Mouse (Mus musculus) brain, adult 10 weeks (tissue): Measurements from ENCODE around the gene Blnk. TPM values are rescaled to one million over a fixed set of nuclear protein-coding genes. Genes with fewer than 3 reads are reported as not detected.

Source experiments
- polyA plus RNA-seq: library from polyadenylated mRNA; stranded (reverse); fragments of 350-450 nt; fragmentation: Illumina TruSeq; extraction: RNeasy Lipid Tissue Mini Kit (QIAGEN cat#74804); gene quantifications from one replicate; pipeline ENCODE4 v1.2.3, GENCODE M21; 2015; ENCODE audit warnings: low read depth, low replicate concordance

Gene Blnk
- polyA plus RNA-seq = 6.1 TPM

DNA sequence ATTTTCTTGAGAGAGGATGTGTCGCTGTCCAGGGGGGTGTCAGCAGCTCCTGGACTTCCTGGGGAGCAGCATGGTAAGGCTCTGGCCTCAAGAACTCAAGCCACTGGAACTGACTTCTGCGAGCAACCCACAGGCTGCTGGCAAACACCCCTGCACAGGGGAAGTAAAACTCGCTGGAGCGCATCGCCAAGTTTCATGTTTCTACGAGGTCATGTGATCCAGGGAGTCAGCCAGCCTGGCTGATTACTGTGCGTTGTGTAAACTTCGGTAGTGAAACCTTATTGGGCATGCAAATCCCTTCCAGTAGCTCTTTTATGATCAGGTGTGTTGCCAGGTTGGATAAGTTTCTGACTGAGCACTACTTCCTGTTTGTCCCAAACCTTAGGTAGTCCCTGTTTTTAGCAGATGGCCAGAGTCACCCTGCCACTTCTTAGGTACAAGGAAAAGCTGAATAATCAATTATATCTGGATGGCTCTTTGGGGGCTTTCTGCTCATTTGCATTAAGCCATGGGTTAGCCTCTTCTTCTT is at the start of gene Blnk:
Gene Blnk (minus strand): TSS at position 479 of the 529 bp plus-strand sequence.

DNA sequence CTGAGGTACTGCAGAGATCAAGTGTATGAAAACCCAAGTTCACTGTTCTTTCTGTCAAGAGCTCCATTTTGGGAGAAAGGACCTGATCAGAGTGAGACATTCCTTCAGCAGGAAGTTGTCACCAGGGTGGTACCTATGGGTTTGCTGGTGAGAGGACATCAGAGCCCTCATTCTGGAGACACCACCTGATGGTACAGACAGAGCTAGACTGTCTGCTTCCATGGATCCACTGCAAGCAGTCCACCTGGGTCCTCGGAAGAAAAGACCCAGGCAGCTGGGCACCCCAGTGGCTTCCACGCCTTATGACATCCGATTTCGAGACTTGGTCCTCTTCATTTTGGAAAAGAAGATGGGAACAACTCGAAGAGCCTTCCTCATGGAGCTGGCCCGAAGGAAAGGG is 34.9 kb upstream of the Blnk start, which contains the start of gene Dntt:
Gene Dntt (plus strand): TSS at position 57 of the 400 bp plus-strand sequence.

DNA sequence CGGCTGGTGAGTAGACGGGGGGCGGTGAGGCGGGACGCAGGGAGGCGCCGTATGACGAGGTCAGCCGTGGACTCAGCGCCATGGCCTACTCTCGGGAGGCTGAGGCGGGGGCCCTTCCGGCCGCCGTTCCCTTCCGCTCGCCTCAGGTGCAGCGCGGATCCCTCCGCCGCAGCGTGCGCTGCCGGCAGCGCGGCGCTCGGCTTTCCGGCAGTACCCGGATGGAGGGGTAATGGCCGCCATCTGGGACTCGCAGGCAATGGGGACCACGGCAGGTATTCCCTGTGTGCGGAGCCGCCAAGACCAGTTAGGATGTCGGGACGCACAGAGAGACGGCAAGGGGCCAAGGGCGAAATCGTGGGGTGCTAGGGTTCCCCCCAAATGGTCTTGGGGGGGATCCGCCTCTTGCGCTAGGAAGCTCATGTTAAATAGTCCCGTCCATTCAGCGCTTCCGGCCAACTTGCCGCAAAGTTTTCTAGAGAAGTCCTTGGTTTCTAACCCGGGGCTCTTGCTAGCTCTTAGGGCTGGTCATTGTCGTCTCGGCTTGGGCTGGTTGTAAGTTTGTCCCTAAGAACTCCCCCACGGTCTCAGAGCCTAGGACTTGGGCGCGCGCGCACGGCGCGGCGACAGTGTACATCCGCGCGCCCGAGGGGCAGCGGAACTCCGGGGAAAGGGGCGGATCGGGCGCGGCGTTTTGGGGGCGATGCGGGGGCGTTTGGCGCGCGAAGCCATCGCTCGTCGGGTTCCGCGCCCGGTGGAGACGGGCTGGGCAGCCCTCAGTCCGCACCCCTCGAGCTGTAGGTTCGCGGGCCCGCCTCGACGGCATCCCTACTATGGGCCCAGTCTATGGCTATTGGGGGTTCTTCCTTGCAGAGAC is 99.6 kb downstream of the Blnk start, which contains the start of gene Zfp518a:
Gene Zfp518a (plus strand): TSS at position 187 of the 874 bp plus-strand sequence.

Other genes starting within 250 kb of the Blnk start
- gene Cc2d2b, start 245.8 kb downstream of the Blnk start, polyA plus RNA-seq = not detected
- 6.5 TPM for gene Ccnj, start 163.3 kb downstream of the Blnk start, polyA plus RNA-seq
- gene Zfp518a, start 99.8 kb downstream of the Blnk start, polyA plus RNA-seq = 7.4 TPM
- not detected for gene Dntt, start 34.7 kb upstream of the Blnk start, polyA plus RNA-seq
- gene Opalin, start 82.6 kb upstream of the Blnk start, polyA plus RNA-seq = 44.7 TPM
- 0.86 TPM for gene Tll2, start 212.3 kb upstream of the Blnk start, polyA plus RNA-seq